Mouse (Mus musculus) heart, embryonic 12.5 days (tissue): Measurements from ENCODE around the gene Cntrob. TPM values are rescaled to one million over a fixed set of nuclear protein-coding genes. Genes with fewer than 3 reads are reported as not detected.
"Not testable (repeated sequence)": the region's sequence is repeated elsewhere in the genome, so short reads cannot be mapped to it uniquely, and the experiment has no call there.

ENCODE experiments used
- ATAC-seq: fragments of 200-750 bp; cut with Nextera tagmentation; 2 replicates; pipeline ENCODE4 v1.8.0; 2017; ENCODE audit warnings: moderate TSS enrichment, moderate library complexity; ENCODE audit not compliant: insufficient number of reproducible peaks, low FRiP score
- H3K27ac ChIP-seq: fragments of 300-500 bp; sonication (generic); 2 replicates; pipeline ENCODE4 v1.5.1; 2016; ENCODE audit warnings: mild to moderate bottlenecking, moderate library complexity; ENCODE audit not compliant: poor library complexity, severe bottlenecking
- H3K27me3 ChIP-seq: fragments of 300-500 bp; sonication (generic); replicated peaks from 2 replicates; pipeline ENCODE4 v1.6.1; 2016; ENCODE audit warnings: mild to moderate bottlenecking, moderate library complexity
- H3K36me3 ChIP-seq: fragments of 300-500 bp; sonication (generic); 2 replicates; pipeline ENCODE4 v1.6.1; 2016; ENCODE audit warnings: mild to moderate bottlenecking, moderate library complexity
- H3K4me1 ChIP-seq: fragments of 300-500 bp; sonication (generic); replicated peaks from 2 replicates; pipeline ENCODE4 v1.6.1; 2016; ENCODE audit warnings: mild to moderate bottlenecking
- H3K4me2 ChIP-seq: fragments of 300-500 bp; sonication (generic); 2 replicates; pipeline ENCODE4 v1.6.1; 2016; ENCODE audit warnings: mild to moderate bottlenecking, moderate library complexity
- H3K4me3 ChIP-seq: fragments of 300-500 bp; sonication (generic); 2 replicates; pipeline ENCODE4 v1.5.1; 2016; ENCODE audit warnings: mild to moderate bottlenecking
- H3K9ac ChIP-seq: fragments of 300-500 bp; sonication (generic); 2 replicates; pipeline ENCODE4 v1.6.1; 2016; ENCODE audit warnings: mild to moderate bottlenecking, moderate library complexity
- H3K9me3 ChIP-seq: fragments of 300-500 bp; sonication (generic); replicated peaks from 2 replicates; pipeline ENCODE4 v1.6.1; 2016; ENCODE audit warnings: mild to moderate bottlenecking, moderate library complexity
- WGBS: fragments of 180-500 bp; shearing (Covaris S2); methylation state at CpG from one replicate; pipeline ENCODE4 v1.1.7; 2016; 5-methylcytosine and 5-hydroxymethylcytosine counted together
- polyA plus RNA-seq: library from polyadenylated mRNA; unstranded; fragments of >200 nt; fragmentation: Nextera tagmentation; extraction: Ambion mirVana; gene quantifications from 2 replicates; pipeline ENCODE4 v1.2.1, GENCODE M21; 2016

Gene Cntrob
- polyA plus RNA-seq, 1 experiment from 2014 or later = 18.6 TPM

DNA sequence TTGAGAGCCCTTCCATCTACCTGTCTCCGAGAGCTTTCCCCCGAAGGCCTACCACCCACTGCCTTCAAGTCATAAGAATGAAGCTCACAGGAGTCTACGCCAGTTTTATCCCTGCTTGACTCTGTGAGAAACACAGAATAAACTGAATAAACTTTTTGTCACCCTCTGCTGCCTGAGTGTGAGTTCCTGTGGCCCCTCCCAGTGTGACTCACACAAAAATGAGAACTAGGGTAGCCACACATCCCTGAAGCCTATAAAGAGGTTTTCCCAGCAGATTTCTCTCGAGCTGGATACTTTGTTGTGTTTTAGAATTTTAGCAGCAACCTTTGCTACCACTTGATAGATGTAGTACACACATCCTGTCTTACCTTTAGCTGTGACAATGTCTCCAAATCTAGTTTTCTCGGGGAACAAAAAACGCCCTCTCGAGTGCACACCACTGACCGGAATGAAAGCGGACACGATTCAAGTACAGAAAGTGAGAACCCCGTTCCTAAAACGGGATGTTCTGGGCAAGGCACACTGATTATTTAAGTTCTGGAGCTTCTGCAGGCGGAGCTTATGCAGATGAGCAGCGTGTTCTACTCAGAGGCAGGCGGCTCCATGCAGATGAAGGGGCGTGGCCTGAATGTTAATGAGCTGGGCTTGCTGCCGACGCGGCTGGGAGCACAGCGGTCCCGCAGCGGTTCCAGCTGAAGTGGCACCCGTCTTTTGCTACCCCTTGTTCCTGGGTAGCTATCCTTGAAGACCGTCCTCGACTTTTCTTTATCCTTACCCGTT, 2.2 kb upstream of the Cntrob start, which contains the start of gene Kcnab3:
Kcnab3 (plus strand) TSS at position 631 of the 780 bp plus-strand sequence.
- H3K4me3 ChIP-seq = peak within 1 kb of the TSS; percentile 56
- peak within 1 kb of the TSS; percentile 64 for H3K9ac ChIP-seq
- 0 out of 2 replicates have a peak, but pooled peaks cover 1% of the 10 kb centered on the region for H3K36me3 ChIP-seq
- peaks cover 43% of the 10 kb centered on the region for H3K4me1 ChIP-seq
- peaks cover 37% of the 10 kb centered on the region for H3K27me3 ChIP-seq
- peak; percentile 69 for ATAC-seq
- H3K27ac ChIP-seq = no peak within 1 kb of the TSS
- no peaks in the 10 kb centered on the region for H3K9me3 ChIP-seq
- whole genome bisulfite sequencing = 11% methylated on average over 26 of the region's 26 CpGs
- peak within 1 kb of the TSS; percentile 92 for H3K4me2 ChIP-seq

DNA sequence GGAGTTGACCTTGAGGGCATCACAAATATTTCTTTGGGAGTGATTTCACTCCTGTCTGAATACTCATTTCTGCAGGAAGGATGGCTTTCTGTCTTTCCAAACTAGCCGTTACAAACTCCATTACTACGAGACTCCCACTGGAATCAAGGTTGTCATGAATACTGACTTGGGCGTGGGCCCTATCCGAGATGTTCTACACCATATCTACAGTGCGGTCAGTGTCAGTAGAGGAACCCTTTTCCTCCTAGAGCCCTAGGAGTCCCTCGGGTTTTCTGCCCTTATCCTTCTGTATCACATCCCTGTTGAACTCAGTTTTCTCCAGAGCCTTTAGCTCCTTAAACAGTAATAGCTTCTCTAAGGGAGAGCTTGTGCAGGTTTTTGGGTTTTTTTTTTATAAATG, 1.2 kb upstream of the Cntrob start:
- peaks cover 10% of the 10 kb centered on the region for H3K36me3 ChIP-seq
- peak overlapping the region; percentile 61 for H3K4me3 ChIP-seq
- H3K9ac ChIP-seq = peak overlapping the region; percentile 83; the same call in 1 of the 2 replicates
- no peak overlapping the region for H3K27ac ChIP-seq
- WGBS = 74% methylated on average over 6 of the region's 6 CpGs
- peaks cover 29% of the 10 kb centered on the region for H3K27me3 ChIP-seq
- H3K4me2 ChIP-seq = peak overlapping the region; percentile 87
- H3K9me3 ChIP-seq = no peaks in the 10 kb centered on the region
- no peak for ATAC-seq
- peaks cover 43% of the 10 kb centered on the region for H3K4me1 ChIP-seq

DNA sequence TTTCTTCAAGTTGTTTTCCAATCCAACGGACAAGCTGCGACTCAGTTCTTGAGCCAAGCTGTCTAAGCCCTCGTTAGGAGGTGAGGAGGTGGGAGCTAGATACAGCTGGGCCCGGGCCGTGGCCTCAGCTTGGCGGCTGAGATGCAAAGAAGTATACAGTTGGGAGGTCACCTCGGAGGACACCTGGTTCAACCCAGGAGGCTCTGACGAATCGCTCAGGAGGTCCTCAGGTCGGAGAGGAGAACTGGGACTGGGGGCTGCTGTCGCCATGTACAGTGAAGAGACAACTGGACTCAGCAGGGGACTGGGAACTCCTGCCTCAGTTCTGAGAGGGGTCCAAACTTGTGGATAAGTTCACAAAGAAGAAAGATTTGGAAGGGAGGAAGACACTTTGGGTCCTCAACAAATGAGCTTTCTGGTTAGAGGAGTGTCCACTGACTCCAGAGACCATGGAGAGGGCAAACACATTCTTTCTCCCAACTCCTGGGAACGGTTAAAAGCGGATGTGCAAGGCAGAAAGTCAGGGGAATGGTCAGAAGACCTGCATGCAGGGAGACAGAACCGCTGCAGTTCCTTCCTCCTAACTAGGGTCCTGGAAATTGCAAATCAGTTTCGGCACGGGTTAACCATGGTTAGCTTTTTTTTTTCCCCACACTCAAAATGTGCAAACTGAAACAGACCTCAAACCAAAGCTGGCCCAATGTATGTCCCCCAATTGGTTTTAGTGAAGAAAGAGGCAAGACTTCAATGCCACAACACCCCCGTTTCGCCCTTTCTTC, 693 bp downstream of the Cntrob start:
- peak overlapping the region; percentile 61 for H3K4me3 ChIP-seq
- H3K4me1 ChIP-seq = peaks cover 43% of the 10 kb centered on the region
- H3K36me3 ChIP-seq = peaks cover 29% of the 10 kb centered on the region
- no peak for ATAC-seq
- peaks cover 13% of the 10 kb centered on the region for H3K27me3 ChIP-seq
- no peaks in the 10 kb centered on the region for H3K9me3 ChIP-seq
- WGBS = 24% methylated on average over 18 of the region's 18 CpGs
- peak overlapping the region; percentile 83 for H3K27ac ChIP-seq
- peak overlapping the region; percentile 81 for H3K9ac ChIP-seq
- peak overlapping the region; percentile 87 for H3K4me2 ChIP-seq

DNA sequence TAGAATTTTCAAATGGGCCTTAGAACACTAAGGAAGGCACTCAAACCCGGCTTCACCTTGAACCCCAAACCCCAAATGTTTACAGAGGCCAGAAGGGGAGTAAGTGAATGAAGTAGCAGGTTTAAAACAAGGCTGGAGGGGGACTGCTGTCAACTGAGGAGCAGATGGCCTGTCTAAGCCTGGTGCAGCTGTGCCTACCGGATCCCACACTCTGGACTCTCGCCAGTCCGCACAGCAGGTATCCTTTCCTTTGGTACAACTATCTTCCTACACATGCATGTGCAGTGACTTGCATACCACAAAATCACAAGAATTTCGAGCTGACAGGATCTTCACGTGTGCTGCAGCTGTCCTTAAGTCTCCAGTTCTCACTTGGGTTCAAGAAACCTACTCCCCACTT, 1.6 kb downstream of the Cntrob start:
- 83% methylated on average over 6 of the region's 6 CpGs for WGBS
- H3K9ac ChIP-seq = peak overlapping the region; percentile 81; the same call in 1 of the 2 replicates

DNA sequence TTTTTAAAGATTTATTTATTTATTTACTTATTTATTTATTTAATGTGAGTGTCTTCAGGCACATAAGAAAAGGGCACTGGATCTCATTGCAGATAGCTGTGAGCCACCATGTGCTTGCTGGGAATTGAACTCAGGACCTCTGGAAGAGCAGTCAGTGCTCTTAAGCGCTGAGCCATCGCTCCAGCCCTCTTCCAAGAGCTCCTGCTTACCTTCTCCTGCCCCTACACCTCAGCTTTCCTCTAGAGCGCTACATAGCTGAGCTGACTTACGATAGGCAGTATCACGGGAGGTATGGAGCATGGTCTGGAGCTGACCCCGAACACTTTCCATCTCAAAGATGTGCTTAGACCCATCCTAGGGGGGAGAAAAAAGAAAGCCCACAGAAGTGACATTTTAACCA, 2.0 kb downstream of the Cntrob start:
- Histone ChIP-seq H3K4me2 (no peak overlapping the region), H3K9ac (no peak overlapping the region)
- no peak for ATAC-seq

More for the DNA sequence above, 1.6 kb downstream of the Cntrob start:
- H3K9me3 ChIP-seq = no peaks in the 10 kb centered on the region
- no peak overlapping the region for H3K27ac ChIP-seq
- H3K4me3 ChIP-seq = 0 out of 2 replicates have a peak overlapping the region, but pooled peaks have one; percentile 61
- peaks cover 5% of the 10 kb centered on the region for H3K27me3 ChIP-seq
- no peak for ATAC-seq
- peaks cover 40% of the 10 kb centered on the region for H3K4me1 ChIP-seq
- H3K4me2 ChIP-seq = peak overlapping the region; percentile 87
- H3K36me3 ChIP-seq = peaks cover 35% of the 10 kb centered on the region

DNA sequence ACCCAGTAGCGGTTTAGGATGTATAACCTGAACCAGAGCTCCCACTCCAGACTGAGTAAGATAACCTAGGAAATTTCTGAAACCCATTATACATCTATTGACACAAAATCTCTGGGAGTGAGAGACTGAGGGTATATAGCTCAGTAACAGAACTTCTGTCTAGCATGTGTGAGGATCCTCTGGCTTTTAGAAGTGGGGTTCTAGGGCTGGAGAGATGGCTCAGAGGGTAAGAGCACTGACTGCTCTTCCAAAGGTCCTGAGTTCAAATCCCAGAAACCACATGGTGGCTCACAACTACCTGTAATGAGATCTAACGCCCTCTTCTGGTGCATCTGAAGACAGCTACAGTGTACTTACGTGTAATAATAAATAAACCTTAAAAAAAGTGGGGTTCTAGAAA, 5.6 kb downstream of the Cntrob start:
- not testable (repeated sequence) for H3K27me3 ChIP-seq, H3K4me2 ChIP-seq, H3K4me3 ChIP-seq, H3K9me3 ChIP-seq, ATAC-seq, H3K9ac ChIP-seq, H3K27ac ChIP-seq
- H3K4me1 ChIP-seq = peaks cover 14% of the 10 kb centered on the region
- WGBS = 87% methylated on average over 3 of the region's 3 CpGs
- peaks cover 52% of the 10 kb centered on the region for H3K36me3 ChIP-seq

More for the DNA sequence above, 2.0 kb downstream of the Cntrob start:
- Histone ChIP-seq H3K4me1 (peaks cover 36% of the 10 kb centered on the region), H3K27me3 (peaks cover under 1% of the 10 kb centered on the region; the same call in 1 of the 2 replicates), H3K36me3 (peaks cover 35% of the 10 kb centered on the region), H3K4me3 (no peak overlapping the region), H3K27ac (no peak overlapping the region), H3K9me3 (no peaks in the 10 kb centered on the region)
- 92% methylated on average over 6 of the region's 6 CpGs for WGBS

DNA sequence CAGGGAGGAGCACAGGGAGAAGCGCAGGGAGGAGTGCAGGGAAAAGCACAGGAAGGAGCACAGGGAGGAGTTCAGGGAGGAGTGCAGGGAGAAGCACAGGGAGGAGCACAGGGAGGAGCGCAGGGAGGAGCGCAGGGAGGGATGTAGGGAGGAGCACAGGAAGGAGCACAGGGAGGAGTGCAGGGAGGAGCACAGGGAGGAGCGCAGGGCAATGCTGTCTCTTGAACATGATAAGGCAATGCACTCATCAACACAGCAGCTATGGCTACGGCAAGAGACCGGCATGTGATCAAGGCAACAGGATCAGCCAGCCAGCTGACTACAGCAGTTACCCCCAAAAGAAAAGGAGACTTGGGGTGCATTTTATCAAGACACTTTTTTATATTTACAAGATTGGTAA, 7.2 kb downstream of the Cntrob start:
- Histone ChIP-seq H3K27me3 (no peaks in the 10 kb centered on the region), H3K4me3 (no peak overlapping the region), H3K4me2 (no peak overlapping the region), H3K36me3 (peaks cover 57% of the 10 kb centered on the region), H3K9me3 (no peaks in the 10 kb centered on the region), H3K9ac (no peak overlapping the region), H3K27ac (no peak overlapping the region), H3K4me1 (no peaks in the 10 kb centered on the region)
- no peak for ATAC-seq
- 95% methylated on average over 6 of the region's 6 CpGs for WGBS

DNA sequence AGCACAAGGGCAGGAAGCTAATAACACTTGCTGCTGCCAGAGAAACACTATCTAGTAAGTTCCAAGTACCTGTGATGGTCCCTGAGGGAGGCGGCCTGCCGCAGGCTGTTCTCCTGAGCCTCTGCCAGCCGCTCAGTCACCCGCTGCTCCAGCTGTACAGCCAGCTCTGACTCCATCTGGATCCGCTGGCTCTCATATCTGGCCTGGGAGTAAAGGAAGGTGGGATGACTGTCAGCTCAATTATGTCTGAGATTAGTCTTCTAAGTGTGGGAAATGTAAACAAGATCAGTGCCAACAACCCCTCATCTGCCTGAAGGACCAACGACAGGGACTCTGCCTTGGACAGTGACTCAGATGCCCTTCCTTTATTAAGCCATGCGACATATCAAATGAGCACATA, 12.3 kb downstream of the Cntrob start:
- no peak for ATAC-seq
- Histone ChIP-seq H3K27ac (no peak overlapping the region), H3K4me3 (no peak overlapping the region), H3K4me2 (no peak overlapping the region), H3K4me1 (no peaks in the 10 kb centered on the region), H3K27me3 (no peaks in the 10 kb centered on the region), H3K9ac (no peak overlapping the region), H3K36me3 (peaks cover 70% of the 10 kb centered on the region), H3K9me3 (no peaks in the 10 kb centered on the region)
- 68% methylated on average over 7 of the region's 7 CpGs for WGBS

DNA sequence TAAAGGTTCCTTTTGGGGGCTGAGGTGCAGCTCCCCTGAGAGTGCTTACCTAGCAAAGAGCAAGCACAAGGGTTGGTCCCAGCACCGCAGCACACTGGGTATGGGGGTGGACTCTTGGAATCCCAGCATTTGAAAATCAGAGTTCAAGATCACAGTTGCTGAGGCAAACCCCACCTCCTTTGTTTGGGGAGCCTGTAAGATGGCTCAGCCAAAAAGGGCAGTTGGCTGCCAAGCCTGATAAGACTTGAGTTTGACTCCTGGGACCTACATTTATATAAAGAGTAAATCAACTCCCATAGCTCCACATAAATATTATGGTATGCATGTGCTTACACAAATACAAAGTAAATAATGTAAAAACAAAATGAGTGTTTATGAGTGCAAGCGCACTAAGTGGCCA, 17.5 kb downstream of the Cntrob start:
- WGBS = 95% methylated on average over 2 of the region's 2 CpGs
- H3K4me1 ChIP-seq = no peaks in the 10 kb centered on the region
- H3K4me2 ChIP-seq = no peak overlapping the region
- no peak overlapping the region for H3K9ac ChIP-seq
- H3K36me3 ChIP-seq = peaks cover 90% of the 10 kb centered on the region
- H3K4me3 ChIP-seq = no peak overlapping the region
- ATAC-seq = no peak
- H3K27me3 ChIP-seq = no peaks in the 10 kb centered on the region
- no peak overlapping the region for H3K27ac ChIP-seq
- no peaks in the 10 kb centered on the region for H3K9me3 ChIP-seq

DNA sequence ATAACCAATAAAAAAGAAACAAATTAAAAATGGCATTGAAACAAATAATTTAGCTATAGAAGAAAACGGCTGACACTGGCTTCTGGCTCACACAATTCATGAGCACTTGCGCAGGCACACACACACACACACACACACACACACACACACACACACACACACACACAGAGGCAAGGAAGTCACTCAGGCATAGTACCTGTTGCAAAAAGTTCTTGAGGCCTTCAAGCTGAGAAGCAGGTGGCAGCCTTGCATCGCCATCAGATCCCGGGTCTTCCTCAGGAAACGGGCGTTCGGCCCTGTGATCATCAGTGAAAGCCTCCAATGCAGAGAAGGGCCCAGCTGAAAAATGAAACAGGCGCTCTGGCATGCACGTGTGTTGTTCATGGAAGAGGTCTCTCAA, 18.3 kb downstream of the Cntrob start:
- H3K9me3 ChIP-seq = no peaks in the 10 kb centered on the region
- WGBS = 93% methylated on average over 9 of the region's 9 CpGs

DNA sequence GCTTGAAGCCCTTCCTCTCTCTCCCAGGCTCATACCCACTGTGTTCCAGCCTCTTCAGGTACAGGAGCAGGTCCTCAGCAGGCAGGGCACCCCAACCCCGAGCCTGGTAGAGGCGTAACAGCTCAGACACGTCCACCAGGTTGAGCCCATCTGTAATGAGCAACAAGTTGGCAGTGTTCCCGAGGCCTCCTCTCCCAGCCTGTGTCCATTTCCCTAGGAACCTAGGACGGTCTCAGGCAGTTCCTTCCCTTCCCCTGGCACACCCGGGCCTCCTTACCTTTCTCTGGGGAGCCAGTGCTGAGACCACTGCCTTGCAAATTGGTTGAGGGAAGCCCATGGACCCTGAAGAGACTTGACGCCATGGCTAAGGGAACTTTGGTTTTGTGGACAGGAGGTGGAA, 20.8 kb downstream of the Cntrob start:
- Histone ChIP-seq H3K4me2 (no peak overlapping the region), H3K9me3 (no peaks in the 10 kb centered on the region), H3K4me3 (no peak overlapping the region), H3K4me1 (no peaks in the 10 kb centered on the region), H3K9ac (no peak overlapping the region), H3K27ac (no peak overlapping the region), H3K36me3 (peaks cover 78% of the 10 kb centered on the region), H3K27me3 (no peaks in the 10 kb centered on the region)
- no peak for ATAC-seq
- WGBS = 78% methylated on average over 7 of the region's 7 CpGs

More for the DNA sequence above, 18.3 kb downstream of the Cntrob start:
- no peaks in the 10 kb centered on the region for H3K27me3 ChIP-seq
- no peak for ATAC-seq
- peaks cover 85% of the 10 kb centered on the region for H3K36me3 ChIP-seq
- no peak overlapping the region for H3K9ac ChIP-seq
- no peaks in the 10 kb centered on the region for H3K4me1 ChIP-seq
- no peak overlapping the region for H3K27ac ChIP-seq
- H3K4me3 ChIP-seq = no peak overlapping the region
- no peak overlapping the region for H3K4me2 ChIP-seq
